Mouse (Mus musculus) Patski (cell line): Measurements from ENCODE around the gene Rhoq. TPM values are rescaled to one million over a fixed set of nuclear protein-coding genes. Genes with fewer than 3 reads are reported as not detected.

Experiments used
- ATAC-seq: fragments of 100-300 bp; one replicate; pipeline ENCODE4 v1.8.0; 2021
- CTCF ChIA-PET: fragments of 350-600 bp; sonication (Branson Sonifier 250); formaldehyde crosslinking; loops from one replicate; lab custom pipeline; 2022; ENCODE audit warnings: inconsistent platforms; lab: Charles Lee
- POLR2A ChIA-PET: fragments of 350-600 bp; sonication (Branson Sonifier 250); formaldehyde crosslinking; loops from one replicate; lab custom pipeline; 2022; ENCODE audit warnings: antibody characterized with exemption, inconsistent platforms; lab: Charles Lee
- DNase-seq: peaks from one replicate; pipeline ENCODE4 v3.0.0-alpha.2; 2011; ENCODE audit warnings: low read depth, low spot score
- H3K27me3 ChIP-seq: fragments of 371-371 bp; one replicate; pipeline ENCODE4 v1.5.1; 2021
- CTCF ChIP-seq: fragments of 100-300 bp; IDR thresholded peaks from one replicate; pipeline ENCODE4 v1.5.1; 2021
- in situ Hi-C: fragments of 300-500 bp; cut with MboI; formaldehyde crosslinking; loops from 3 replicates; pipeline ENCODE4 v1.11.1; 2018; ENCODE audit warnings: low pct_unique_long_range_greater_than_20kb, mixed read lengths
- polyA plus RNA-seq: library from polyadenylated mRNA; unstranded; gene quantifications from one replicate; pipeline ENCODE4 v1.2.3, GENCODE M21; 2021

Rhoq gene
- polyA plus RNA-seq, 1 experiment from 2014 or later: 76.8 TPM

GRCm38 (mm10) chr17:86969582-86969981 is 6.7 kb downstream of the Rhoq start:
- in situ Hi-C loops: no loop called here
- H3K27me3 ChIP-seq: no peaks in the 10 kb centered on the region
- POLR2A ChIA-PET: no interaction called here
- CTCF ChIA-PET: no interaction called here
- TF ChIP-seq CTCF: no peak
- DNase-seq (no peak), ATAC-seq (no peak)

- no peak for DNase-seq
- ChIA-PET CTCF (no interaction called here), POLR2A (no interaction called here)
- ATAC-seq: no peak
- TF ChIP-seq CTCF: no peak
- no peaks in the 10 kb centered on the region for H3K27me3 ChIP-seq
- in situ Hi-C loops: no loop called here
Measured at GRCm38 (mm10) chr17:86970026-86970750, 7.3 kb downstream of the Rhoq start.

- DNase-seq (no peak), ATAC-seq (no peak)
- ChIA-PET POLR2A (no interaction called here), CTCF (no interaction called here)
- no peaks in the 10 kb centered on the region for H3K27me3 ChIP-seq
- in situ Hi-C loops: no loop called here
- TF ChIP-seq CTCF: no peak
Measured at GRCm38 (mm10) chr17:86971036-86971435, 8.2 kb downstream of the Rhoq start.

- POLR2A ChIA-PET: no interaction called here
- DNase-seq (no peak), ATAC-seq (no peak)
- CTCF ChIA-PET: interaction anchor here (1.4 to 1.8 kb wide), 2 partner anchors 14 to 20 kb away, joined by 3 to 5 read pairs; no protein-coding TSS in a partner anchor
- no peak for TF ChIP-seq CTCF
- H3K27me3 ChIP-seq: no peaks in the 10 kb centered on the region
- in situ Hi-C loops: no loop called here
Measured at GRCm38 (mm10) chr17:86971860-86972259, 9.0 kb downstream of the Rhoq start.

GRCm38 (mm10) chr17:86973097-86973496 is 10.2 kb downstream of the Rhoq start:
- ATAC-seq: no peak
- CTCF ChIA-PET: interaction anchor here (1.3 to 1.8 kb wide), 3 partner anchors 9 to 19 kb away, joined by 3 to 5 read pairs (median 4); no protein-coding TSS in a partner anchor

GRCm38 (mm10) chr17:86976387-86976786 is 13.5 kb downstream of the Rhoq start:
- ChIA-PET POLR2A (no interaction called here), CTCF (no interaction called here)
- in situ Hi-C loops: no loop called here

More at GRCm38 (mm10) chr17:86973097-86973496, 10.2 kb downstream of the Rhoq start:
- H3K27me3 ChIP-seq: no peaks in the 10 kb centered on the region
- in situ Hi-C loops: no loop called here
- DNase-seq: no peak
- POLR2A ChIA-PET: interaction anchor here (0.5 to 0.7 kb wide), 2 partner anchors 84 to 701 kb away, joined by 3 to 4 read pairs; no protein-coding TSS in a partner anchor
- TF ChIP-seq CTCF: no peak

GRCm38 (mm10) chr17:86978496-86978895 is 15.6 kb downstream of the Rhoq start:
- ChIA-PET CTCF (interaction anchor here (0.9 to 1.7 kb wide), 2 partner anchors 19 to 41 kb away, joined by 3 to 4 read pairs; no protein-coding TSS in a partner anchor), POLR2A (no interaction called here)
- no peak for DNase-seq

More at GRCm38 (mm10) chr17:86976387-86976786, 13.5 kb downstream of the Rhoq start:
- no peaks in the 10 kb centered on the region for H3K27me3 ChIP-seq
- TF ChIP-seq CTCF: no peak
- ATAC-seq (no peak), DNase-seq (no peak)

GRCm38 (mm10) chr17:86981205-86981604 is 18.3 kb downstream of the Rhoq start:
- ATAC-seq (no peak), DNase-seq (no peak)
- in situ Hi-C loops: no loop called here
- ChIA-PET POLR2A (no interaction called here), CTCF (no interaction called here)
- H3K27me3 ChIP-seq: no peaks in the 10 kb centered on the region
- no peak for TF ChIP-seq CTCF

More at GRCm38 (mm10) chr17:86978496-86978895, 15.6 kb downstream of the Rhoq start:
- H3K27me3 ChIP-seq: no peaks in the 10 kb centered on the region
- ATAC-seq: no peak
- in situ Hi-C loops: no loop called here
- TF ChIP-seq CTCF: no peak

GRCm38 (mm10) chr17:86981701-86982100 is 18.8 kb downstream of the Rhoq start:
- ChIA-PET POLR2A (no interaction called here), CTCF (no interaction called here)
- no peaks in the 10 kb centered on the region for H3K27me3 ChIP-seq
- in situ Hi-C loops: no loop called here
- no peak for TF ChIP-seq CTCF
- no peak for DNase-seq
- ATAC-seq: no peak

GRCm38 (mm10) chr17:86982497-86982896 is 19.6 kb downstream of the Rhoq start:
- in situ Hi-C loops: no loop called here
- no peaks in the 10 kb centered on the region for H3K27me3 ChIP-seq
- no peak for TF ChIP-seq CTCF
- DNase-seq (no peak), ATAC-seq (no peak)
- CTCF ChIA-PET: interaction anchor here (0.7 to 1.1 kb wide), 2 partner anchors 9 to 16 kb away, joined by 3 to 4 read pairs; no protein-coding TSS in a partner anchor
- POLR2A ChIA-PET: no interaction called here
